Mouse (Mus musculus) stomach, postnatal 0 days (tissue): ENCODE measurements at regions not wholly inside any gene's neighbourhood (a gene's known extent, or its start where the extent isn't known, plus 50 kb on each side); places are given as distances from the start of the nearest gene placed in this dataset.
A peak's percentile ranks its signal among the peaks of the same experiment; 100 is the strongest.

Source experiments
- ATAC-seq: fragments of 200-750 bp; cut with Nextera tagmentation; 2 replicates; pipeline ENCODE4 v1.8.0; 2017; ENCODE audit not compliant: low FRiP score, low TSS enrichment
- DNase-seq: peaks from one replicate; pipeline ENCODE4 v3.0.0-alpha.2; 2016; ENCODE audit warnings: low spot score
- H3K27ac ChIP-seq: fragments of 300-500 bp; sonication (generic); replicated peaks from 2 replicates; pipeline ENCODE4 v1.5.1; 2014; ENCODE audit warnings: mild to moderate bottlenecking, control low read depth
- H3K27me3 ChIP-seq: fragments of 300-500 bp; sonication (generic); 2 replicates; pipeline ENCODE4 v1.6.1; 2014; ENCODE audit warnings: low read length; ENCODE audit not compliant: control insufficient read depth, insufficient read depth
- H3K36me3 ChIP-seq: fragments of 300-500 bp; sonication (generic); 2 replicates; pipeline ENCODE4 v1.6.1; 2014; ENCODE audit warnings: low read length, mixed read lengths; ENCODE audit not compliant: control insufficient read depth, insufficient read depth
- H3K4me1 ChIP-seq: fragments of 300-500 bp; sonication (generic); replicated peaks from 2 replicates; pipeline ENCODE4 v1.6.1; 2014; ENCODE audit warnings: antibody characterized with exemption; ENCODE audit not compliant: control insufficient read depth, insufficient read depth
- H3K4me2 ChIP-seq: fragments of 300-500 bp; sonication (generic); replicated peaks from 2 replicates; pipeline ENCODE4 v1.6.1; 2014; ENCODE audit warnings: low read depth, mild to moderate bottlenecking, control low read depth, moderate library complexity
- H3K4me3 ChIP-seq: fragments of 300-500 bp; sonication (generic); 2 replicates; pipeline ENCODE4 v1.5.1; 2014; ENCODE audit warnings: low read depth, low read length, control low read depth
- H3K9ac ChIP-seq: fragments of 300-500 bp; sonication (generic); 2 replicates; pipeline ENCODE4 v1.6.1; 2014; ENCODE audit warnings: mild to moderate bottlenecking, low read length, control low read depth, mixed read lengths
- H3K9me3 ChIP-seq: fragments of 300-500 bp; sonication (generic); 2 replicates; pipeline ENCODE4 v1.6.1; 2016; ENCODE audit warnings: low read length; ENCODE audit not compliant: control insufficient read depth
- CTCF ChIP-seq: IDR thresholded peaks from 2 replicates; pipeline ENCODE4 v1.5.1; 2016; ENCODE audit warnings: antibody characterized with exemption, low read depth, mild to moderate bottlenecking, moderate library complexity
- EP300 ChIP-seq: optimal IDR thresholded peaks from 2 replicates; pipeline ENCODE3; 2016; ENCODE audit warnings: antibody characterized with exemption
- WGBS: fragments of 180-500 bp; shearing (Covaris S2); extraction: QIAGEN DNeasy Blood & Tissue Kit; methylation state at CpG from one replicate; pipeline ENCODE4 v1.1.7; 2014; 5-methylcytosine and 5-hydroxymethylcytosine counted together

DNA sequence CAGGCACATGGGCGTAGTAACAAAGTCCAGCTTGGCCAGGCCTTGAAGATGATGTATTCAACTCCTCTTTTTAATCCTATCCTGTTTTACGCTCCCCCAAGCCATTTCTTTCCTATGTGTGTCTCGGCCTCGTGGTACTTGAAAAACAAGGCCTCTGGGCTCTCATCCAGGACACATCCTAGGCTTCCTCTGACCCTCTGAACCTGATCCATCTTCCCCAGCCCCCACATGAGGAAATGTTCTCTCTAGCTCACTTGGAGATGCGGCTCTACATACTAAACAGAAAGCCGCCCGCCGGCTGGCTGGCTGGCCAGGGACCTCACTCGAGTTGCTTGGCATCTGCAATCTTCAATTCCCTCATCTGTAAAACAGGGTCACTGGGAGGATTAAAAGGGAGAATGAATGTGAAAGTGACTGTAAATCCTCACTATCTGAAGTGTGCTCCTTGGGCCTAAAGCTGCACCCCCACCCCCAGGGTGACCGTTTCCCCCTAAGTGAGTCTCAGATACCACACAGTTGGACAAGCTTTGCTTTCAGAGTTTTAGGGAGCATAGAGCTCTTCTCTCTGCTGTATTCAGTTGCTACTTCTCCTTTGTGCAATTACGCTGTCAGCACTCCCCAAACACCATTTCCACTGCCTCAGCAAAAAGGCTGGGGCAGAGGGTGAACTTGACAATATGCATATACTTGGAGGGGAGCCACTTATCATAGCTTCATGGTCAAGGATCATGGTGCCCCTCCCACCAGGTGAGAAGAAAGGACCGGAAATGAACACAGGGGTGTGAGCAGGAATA, 109.7 kb downstream of the H2al1j start:
- H3K36me3 ChIP-seq = no peaks in the 10 kb centered on the region
- TF ChIP-seq CTCF (no peak), EP300 (no peak)
- ATAC-seq (peak; percentile 29; the same call in 1 of the 2 replicates), DNase-seq (no peak)
- H3K4me3 ChIP-seq = no peak overlapping the region
- H3K27ac ChIP-seq = 0 out of 2 replicates have a peak overlapping the region, but pooled peaks have one; percentile 35
- H3K4me1 ChIP-seq = no peaks in the 10 kb centered on the region
- 49% methylated on average over 12 of the region's 12 CpGs for WGBS
- H3K27me3 ChIP-seq = no peaks in the 10 kb centered on the region
- no peak overlapping the region for H3K9ac ChIP-seq
- no peak overlapping the region for H3K4me2 ChIP-seq
- no peaks in the 10 kb centered on the region for H3K9me3 ChIP-seq

DNA sequence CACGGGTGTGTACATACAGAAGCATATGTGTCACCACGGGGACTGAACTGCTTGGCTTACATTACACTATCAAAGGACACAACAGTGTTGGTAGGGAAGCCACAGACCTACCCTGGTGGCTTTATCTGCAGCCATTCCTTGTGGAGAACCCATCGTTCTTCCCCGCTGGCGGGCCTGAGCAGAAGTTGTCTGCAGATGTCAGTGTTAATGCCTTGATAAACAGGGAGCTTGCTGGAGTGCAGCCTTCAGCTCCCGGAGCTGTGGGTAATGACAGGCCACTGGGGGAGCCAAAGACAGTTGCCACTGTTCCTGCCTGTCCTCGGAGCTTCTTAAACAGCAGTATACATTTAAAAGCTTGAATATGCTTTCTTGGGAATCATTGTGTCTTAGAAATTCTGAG, 115.9 kb downstream of the H2al1j start:
- H3K4me1 ChIP-seq = no peaks in the 10 kb centered on the region
- TF ChIP-seq EP300 = no peak
- peak; percentile 31; the same call in 1 of the 2 replicates for TF ChIP-seq CTCF
- H3K4me3 ChIP-seq = no peak overlapping the region
- H3K9ac ChIP-seq = no peak overlapping the region
- H3K9me3 ChIP-seq = no peaks in the 10 kb centered on the region
- DNase-seq = no peak
- H3K4me2 ChIP-seq = no peak overlapping the region
- H3K27ac ChIP-seq = no peak overlapping the region
- no peaks in the 10 kb centered on the region for H3K27me3 ChIP-seq
- ATAC-seq = no peak
- H3K36me3 ChIP-seq = no peaks in the 10 kb centered on the region
- WGBS = 42% methylated on average over 7 of the region's 7 CpGs

DNA sequence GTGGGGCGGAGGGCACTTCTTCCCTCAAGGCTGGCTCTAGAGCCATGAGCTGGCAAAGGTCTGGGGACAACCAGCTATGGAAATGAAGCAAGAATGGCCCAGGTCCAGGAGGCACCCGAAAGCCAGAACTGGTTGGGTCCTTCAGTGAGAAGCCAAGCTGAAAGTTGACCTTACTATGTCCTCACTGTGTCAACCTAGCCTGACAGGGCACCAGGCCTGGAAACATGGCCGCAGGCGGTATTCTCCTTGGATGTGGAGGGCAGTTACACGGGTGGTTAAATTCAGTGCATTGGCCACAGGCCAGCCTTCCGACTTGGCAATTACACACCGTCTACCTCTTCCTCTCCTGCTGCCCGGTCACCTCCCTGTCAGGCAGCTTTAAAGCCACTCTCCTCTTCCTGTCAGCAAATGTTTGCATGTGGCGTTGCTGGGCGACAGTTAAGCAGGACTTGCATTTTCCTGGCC, 116.7 kb downstream of the H2al1j start:
- Histone ChIP-seq H3K4me2 (no peak overlapping the region), H3K27me3 (no peaks in the 10 kb centered on the region), H3K4me1 (no peaks in the 10 kb centered on the region), H3K4me3 (no peak overlapping the region), H3K9me3 (no peaks in the 10 kb centered on the region), H3K9ac (no peak overlapping the region), H3K36me3 (no peaks in the 10 kb centered on the region), H3K27ac (no peak overlapping the region)
- DNase-seq = peak; percentile 14
- no peak for ATAC-seq
- TF ChIP-seq EP300 = no peak
- TF ChIP-seq CTCF = no peak
- 66% methylated on average over 10 of the region's 10 CpGs for WGBS

DNA sequence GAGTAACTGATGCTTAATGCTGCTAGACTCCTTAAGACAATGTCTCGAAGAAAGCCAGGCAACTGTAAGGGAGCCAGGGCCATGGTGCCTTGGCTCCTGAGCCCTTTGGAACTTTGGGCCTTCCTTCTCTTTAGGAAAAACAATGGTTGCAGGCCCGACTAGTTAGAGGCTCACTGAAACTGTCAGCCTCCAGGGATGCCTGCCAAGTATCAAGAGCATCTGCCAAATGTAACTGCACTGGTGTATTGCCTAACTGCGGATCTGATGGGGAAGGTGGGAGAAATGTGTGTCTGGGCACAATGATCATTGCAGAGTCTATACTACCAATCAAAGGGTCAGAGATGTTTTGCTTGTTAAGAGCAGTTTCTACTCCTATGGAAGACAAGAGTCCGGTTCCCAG, 121.1 kb downstream of the H2al1j start:
- Histone ChIP-seq H3K4me3 (no peak overlapping the region), H3K36me3 (no peaks in the 10 kb centered on the region), H3K4me1 (no peaks in the 10 kb centered on the region), H3K4me2 (no peak overlapping the region), H3K9ac (no peak overlapping the region), H3K9me3 (no peaks in the 10 kb centered on the region), H3K27ac (no peak overlapping the region), H3K27me3 (no peaks in the 10 kb centered on the region)
- ATAC-seq (no peak), DNase-seq (no peak)
- 63% methylated on average over 4 of the region's 4 CpGs for WGBS
- TF ChIP-seq EP300 = no peak
- no peak for TF ChIP-seq CTCF

DNA sequence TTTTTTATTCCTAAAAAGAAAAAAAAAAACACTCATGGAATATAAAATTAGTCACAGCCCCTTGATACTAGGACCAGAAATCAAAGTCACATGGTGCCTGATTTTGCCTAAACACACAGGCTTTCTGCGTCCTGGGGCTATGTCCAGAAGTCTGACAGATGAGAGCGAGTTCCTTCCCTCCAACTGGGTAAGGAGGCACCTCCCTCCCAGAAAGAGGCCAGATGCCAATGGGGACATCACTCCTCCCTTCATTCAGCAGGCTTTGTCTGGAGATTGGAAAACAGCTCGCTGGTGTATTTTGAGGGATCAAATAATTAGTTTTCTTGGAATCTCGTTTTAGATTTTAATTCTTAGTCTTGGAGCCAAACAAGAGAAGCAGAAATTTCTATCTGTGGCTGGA, 130.9 kb downstream of the H2al1j start:
- Histone ChIP-seq H3K9ac (no peak overlapping the region), H3K27ac (no peak overlapping the region), H3K4me1 (no peaks in the 10 kb centered on the region), H3K4me3 (no peak overlapping the region), H3K27me3 (no peaks in the 10 kb centered on the region), H3K9me3 (no peaks in the 10 kb centered on the region), H3K4me2 (no peak overlapping the region), H3K36me3 (no peaks in the 10 kb centered on the region)
- DNase-seq (no peak), ATAC-seq (no peak)
- WGBS = 50% methylated on average over 4 of the region's 4 CpGs
- no peak for TF ChIP-seq EP300
- TF ChIP-seq CTCF = no peak

DNA sequence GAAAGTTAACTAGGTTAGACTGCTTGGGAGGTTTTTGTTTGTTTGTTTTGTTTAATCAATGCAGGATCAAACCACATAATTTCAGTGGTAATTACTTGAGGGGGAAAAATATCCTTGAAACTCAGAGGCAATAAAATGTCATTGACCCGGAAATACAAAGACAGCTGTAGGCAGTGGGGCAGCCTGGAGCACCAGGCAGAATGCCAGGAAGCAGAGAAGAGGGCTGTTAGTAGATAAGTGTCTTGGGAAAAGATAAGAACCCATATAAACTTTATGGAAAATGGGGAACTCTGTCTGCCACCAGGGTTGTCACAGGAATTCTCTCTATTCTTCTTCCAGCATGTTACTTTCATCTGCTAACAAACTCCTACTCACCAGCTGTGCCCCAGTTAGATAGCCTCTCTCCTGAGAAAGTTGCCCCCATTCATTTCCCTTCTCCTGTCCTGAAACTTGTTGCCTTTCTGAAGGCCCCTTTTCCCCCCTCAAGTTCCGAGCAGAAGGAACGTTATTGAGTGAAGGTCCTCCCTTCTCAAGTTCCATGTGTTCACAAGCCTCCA, 136.4 kb downstream of the H2al1j start:
- no peaks in the 10 kb centered on the region for H3K9me3 ChIP-seq
- H3K9ac ChIP-seq = no peak overlapping the region
- WGBS = 63% methylated on average over 3 of the region's 3 CpGs
- H3K27ac ChIP-seq = no peak overlapping the region
- H3K27me3 ChIP-seq = no peaks in the 10 kb centered on the region
- no peak for DNase-seq
- H3K36me3 ChIP-seq = no peaks in the 10 kb centered on the region
- no peak overlapping the region for H3K4me3 ChIP-seq
- H3K4me1 ChIP-seq = no peaks in the 10 kb centered on the region
- no peak overlapping the region for H3K4me2 ChIP-seq
- ATAC-seq = no peak
- TF ChIP-seq CTCF (no peak), EP300 (no peak)
